Mouse (Mus musculus): ENCODE data around the gene Alg14.

The Alg14 gene

GRCm38 (mm10) chr3:121370301-121370700 is 78.7 kb downstream of the Alg14 start:
- DNase-seq = no peak

DNA sequence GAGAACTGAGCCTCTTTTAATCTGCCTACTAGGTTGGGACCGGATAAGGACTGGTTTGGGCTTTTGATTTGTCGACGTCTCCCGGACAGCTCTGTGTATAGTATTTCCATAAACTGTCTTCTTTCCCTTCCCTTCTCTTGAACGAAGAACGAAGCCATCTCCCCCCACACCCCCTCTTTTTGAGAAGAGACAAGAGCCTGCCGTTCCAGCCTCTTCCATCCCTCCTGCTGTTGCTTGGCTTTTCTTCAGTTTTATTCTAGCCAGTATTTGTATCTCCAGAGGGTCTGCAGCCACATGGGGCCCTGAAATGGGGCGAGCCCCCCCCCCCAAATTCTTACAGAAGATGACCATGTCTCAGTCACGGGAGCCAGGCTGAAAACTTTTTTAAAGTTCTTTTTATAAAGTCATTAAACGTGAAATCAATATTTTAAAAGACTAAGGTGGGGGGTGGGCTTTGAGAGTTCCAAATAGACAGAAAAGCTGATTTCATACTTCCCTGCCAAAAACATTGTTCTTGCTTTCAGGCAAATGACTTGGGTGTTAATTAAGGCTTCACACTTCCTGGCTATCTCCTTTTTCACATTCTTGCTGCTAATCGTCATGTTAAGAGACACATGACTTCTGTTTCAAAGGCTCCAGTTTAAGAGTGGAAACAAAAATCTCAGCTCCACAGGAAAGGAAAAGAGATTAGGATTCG is 79.4 kb downstream of the Alg14 start:
- DNase-seq = no peak

GRCm38 (mm10) chr3:121371527-121372220 is 80.1 kb downstream of the Alg14 start:
- no peak for DNase-seq

DNA sequence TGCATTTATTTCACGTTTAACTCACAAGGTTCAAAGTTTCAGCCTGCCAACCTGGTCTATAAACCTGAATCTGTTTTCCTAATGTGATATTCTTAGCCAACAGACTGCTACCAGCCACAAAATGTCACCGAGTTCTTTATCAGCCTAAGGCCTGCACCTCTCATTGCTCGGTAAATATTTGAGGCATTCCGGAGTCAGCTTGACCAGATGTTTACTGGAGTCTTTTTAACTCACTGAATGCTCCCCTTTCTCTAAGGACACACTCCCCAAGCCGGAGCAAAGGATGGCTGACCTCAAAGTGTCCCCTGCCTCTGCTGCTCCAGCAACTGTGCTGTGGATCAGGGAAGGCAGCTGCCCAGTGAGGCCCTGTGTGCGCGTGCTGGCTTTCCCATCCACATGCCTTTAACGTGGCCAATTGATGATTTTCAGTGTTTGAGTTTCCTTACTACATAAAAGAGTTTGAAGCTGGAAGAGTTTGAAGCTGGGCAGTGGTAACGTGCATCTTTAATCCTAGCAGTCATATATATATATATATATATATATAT is 82.4 kb downstream of the Alg14 start:
- DNase-seq = no peak

GRCm38 (mm10) chr3:121375541-121376129 is 84.1 kb downstream of the Alg14 start:
- no peak for DNase-seq

DNA sequence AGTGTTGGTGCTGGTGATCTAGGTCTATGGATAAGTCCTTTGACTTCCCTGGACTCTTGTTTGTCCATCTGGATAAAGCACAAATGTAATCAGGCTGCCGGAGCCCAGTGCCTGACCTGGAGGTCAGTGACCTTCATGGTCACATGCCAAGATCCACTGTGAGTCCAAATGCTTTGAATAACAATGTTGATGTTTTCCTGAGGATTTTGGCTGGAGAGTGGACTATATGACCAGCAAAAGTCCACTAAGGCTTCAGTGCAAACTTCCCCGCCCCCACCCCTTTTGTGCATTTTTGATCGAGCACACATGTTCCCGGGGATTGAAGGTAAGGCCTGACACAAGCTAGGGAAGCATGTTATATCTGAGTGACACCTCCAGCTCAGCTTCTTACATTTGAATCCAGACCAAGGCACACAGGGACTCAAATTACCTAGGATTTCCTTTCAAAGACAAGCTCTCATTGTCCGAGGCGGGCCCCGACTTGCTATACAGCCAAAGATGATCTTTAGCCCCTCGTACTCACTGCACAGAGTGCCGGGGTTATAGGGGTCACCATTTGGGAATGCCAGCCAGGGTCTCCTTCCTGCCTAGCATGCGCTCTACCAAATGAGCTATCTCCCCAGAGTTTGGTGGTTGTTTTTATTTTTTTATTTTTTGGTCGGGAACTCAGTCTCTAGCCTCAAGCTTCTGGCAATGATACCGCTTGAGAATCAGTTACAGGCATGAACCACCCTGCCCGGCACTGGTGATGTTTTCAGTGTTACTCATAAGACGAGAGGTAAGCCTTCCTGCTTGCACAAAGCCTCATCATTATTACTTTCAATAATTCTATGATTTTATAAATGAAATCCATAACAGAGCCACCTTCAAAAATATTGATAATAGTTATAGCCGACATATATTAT is 87.4 kb downstream of the Alg14 start:
- DNase-seq = no peak

- DNase-seq = no peak
Observed at GRCm38 (mm10) chr3:121379699-121380098, 88.1 kb downstream of the Alg14 start.

GRCm38 (mm10) chr3:121387471-121388009 is 96.0 kb downstream of the Alg14 start:
- no peak for DNase-seq

DNA sequence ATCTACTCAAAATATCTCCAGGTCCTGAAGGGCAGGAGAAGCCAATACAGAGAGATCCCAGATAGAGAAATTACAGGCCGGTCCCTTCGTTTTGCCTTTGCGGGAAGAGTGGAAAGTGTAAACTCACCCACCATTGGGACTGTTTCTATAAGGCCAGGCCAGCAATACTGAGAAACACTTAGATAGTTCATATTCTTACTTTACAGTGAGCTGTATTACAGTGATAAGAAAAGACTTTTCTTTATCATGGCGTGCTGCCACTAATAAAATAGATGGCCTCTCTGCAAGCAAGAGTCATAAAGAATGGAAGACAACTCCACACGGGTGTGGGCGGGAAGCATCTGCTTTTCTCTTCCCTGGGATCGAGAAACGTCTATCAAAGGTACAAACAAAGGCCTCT is 97.8 kb downstream of the Alg14 start:
- no peak for DNase-seq

DNA sequence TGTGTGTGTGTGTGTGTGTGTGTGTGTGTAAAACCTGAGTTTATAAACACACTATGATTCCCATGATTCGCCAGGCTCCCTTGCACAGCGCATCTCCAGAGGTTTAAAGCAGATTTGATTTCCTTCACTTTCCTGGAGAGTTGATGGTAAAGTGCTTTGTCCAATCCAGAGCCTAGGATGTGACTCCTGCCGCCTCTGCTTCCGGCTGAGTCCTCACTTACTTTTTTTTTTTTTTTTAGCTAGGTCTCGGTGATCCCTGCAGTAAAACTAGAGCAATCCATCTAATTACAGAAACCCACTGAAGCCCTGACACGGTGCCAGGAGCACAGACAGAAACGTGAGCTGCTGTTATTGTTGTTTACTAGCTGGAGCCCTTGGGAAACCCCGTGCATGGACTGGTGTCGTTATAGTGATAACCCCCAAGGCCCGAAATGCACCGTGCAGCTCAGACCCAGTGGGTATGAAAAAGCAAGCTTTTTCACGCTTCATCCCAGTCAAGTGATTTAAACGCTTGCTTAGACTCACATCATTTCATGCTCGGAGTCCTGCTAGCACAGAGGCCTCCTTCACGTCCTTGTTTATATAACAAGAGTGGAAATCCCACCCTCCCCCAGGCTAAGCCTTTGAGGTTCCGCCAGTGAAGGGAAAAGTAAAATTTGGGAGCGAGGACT is 98.4 kb downstream of the Alg14 start:
- no peak for DNase-seq

GRCm38 (mm10) chr3:121390724-121391123 is 99.2 kb downstream of the Alg14 start:
- no peak for DNase-seq

DNA sequence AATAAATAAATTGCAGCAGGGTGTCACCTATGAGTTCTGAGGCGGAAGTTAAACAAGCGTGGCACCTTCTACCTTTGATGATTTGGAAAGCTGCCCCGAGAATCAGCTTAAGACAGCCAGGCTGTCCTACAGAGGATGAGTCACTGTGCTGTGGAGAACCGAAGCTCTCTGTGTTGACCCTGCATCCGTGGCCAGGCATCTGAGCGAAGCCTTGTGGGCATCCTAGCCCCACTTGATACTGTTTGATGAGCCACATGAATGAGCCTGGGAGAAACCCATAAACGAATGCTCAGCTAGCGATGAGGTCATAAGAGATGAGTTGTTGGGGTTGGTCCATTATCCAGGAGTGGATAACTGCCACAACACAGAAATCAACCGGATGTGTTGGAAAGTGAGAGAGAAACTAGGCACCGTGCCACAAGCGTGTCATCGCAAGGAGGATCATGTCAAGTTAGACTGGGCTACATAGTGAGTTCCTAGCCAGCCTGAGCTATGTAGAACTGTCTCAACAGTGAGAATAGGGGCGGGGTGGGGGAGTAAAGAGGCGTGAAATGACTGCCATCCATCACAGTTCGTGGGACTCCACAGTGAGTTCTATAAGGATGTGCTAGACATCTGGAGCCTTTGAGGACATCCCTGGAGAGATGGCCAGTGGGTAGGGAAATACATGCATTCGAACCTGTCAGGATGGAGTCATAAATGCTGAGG is 104.2 kb downstream of the Alg14 start:
- no peak for DNase-seq

GRCm38 (mm10) chr3:121396561-121396960 is 105.0 kb downstream of the Alg14 start:
- DNase-seq = no peak

DNA sequence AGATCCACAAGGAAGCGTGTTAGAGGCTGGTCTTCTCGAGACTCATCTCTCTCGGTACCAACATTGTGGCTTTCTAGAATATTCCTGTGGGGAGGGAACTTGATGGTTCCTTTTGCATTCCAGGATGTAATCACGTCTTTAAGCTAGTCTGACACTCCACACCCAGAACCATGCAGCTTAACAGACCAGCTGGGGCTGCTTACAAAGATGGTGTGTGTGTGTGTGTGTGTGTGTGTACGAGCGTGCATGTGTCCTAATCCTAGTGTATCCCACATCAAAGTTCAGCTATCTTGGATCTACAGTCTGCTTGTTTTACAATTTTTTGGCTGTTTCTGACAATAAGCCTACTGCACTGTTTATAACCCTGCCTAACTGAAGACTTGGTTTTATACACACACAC is 105.4 kb downstream of the Alg14 start:
- no peak for DNase-seq

GRCm38 (mm10) chr3:121401384-121401783 is 109.8 kb downstream of the Alg14 start:
- DNase-seq = no peak

DNA sequence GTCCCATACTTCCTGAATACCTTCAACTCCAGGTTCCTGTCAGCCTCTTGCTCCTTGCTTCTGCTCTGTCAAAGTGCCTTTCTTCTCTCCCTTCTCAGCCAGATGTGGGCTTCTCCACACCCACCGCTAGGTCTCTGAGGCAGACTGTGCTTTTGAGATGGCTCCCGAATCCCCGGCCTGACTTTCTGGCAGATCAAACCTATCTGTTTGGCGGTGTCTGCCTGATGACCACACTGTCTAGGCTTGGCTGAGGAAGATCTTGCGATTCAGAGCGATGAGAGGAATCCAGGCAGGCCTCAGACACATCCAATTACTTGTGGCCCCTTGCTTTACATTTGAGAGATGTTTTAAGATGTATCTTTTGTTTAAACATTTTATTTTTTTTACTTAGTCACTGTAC is 110.5 kb downstream of the Alg14 start:
- no peak for DNase-seq

GRCm38 (mm10) chr3:121403449-121403848 is 111.9 kb downstream of the Alg14 start:
- DNase-seq = no peak

- no peak for DNase-seq
Observed at GRCm38 (mm10) chr3:121405101-121405500, 113.5 kb downstream of the Alg14 start.

DNA sequence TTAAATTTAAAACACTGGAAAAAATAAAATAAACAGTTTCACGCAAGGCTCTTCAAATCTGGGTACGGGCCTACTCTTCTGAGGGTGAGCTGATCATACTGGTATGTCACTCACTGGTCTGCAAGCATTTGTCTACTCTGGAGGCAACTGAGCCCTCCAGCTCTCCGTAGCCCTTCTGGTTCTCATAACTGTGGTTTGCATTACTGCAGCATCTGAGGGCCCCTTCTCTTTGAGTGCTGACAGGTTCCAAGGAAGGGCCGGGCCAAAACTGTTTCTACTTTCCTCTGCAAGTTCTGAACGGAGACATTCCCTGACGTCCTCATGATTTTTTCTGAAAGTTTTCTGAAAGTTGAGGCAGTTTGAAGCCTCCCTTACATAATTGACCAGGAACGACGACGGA is 115.8 kb downstream of the Alg14 start:
- no peak for DNase-seq

DNA sequence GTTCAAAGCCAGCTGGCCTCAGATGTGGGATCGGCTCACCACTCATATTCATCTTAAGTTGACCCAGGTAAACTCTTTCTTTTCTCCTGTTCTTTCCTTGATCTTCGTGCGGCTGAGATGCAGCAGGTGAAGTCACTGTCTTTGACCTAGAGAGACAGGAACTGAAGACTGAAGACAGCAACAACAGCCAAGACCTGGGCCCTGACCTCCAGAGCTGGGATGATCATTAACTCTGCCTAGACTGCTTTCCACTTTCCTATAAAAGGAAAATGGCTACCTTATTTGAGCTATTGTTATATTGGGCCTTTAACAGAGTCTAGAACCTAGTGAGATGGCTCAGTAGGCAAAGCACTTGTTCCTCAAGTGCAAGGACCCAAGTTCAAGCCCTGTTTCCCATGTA is 116.8 kb downstream of the Alg14 start:
- DNase-seq = no peak

GRCm38 (mm10) chr3:121411450-121411849 is 119.9 kb downstream of the Alg14 start:
- no peak for DNase-seq

Data from cerebellum, adult 8-10 months (tissue).